Mouse (Mus musculus) spleen, embryonic (tissue): Measurements from ENCODE around the gene Cpeb4.

ENCODE experiments used
- CTCF ChIA-PET: fragments of 350-600 bp; sonication (Branson Sonifier 250); formaldehyde crosslinking; loops from one replicate; lab custom pipeline; 2022; lab: Charles Lee

Gene Cpeb4

GRCm38 (mm10) chr11:31896905-31897304 lies 24.9 kb downstream of the Cpeb4 start:
- CTCF ChIA-PET: interaction anchor here (0.5 kb wide), 1 partner anchor 34 kb away, joined by 6 read pairs; no protein-coding TSS in a partner anchor

GRCm38 (mm10) chr11:31899166-31899565 lies 27.2 kb downstream of the Cpeb4 start:
- CTCF ChIA-PET: no interaction called here

GRCm38 (mm10) chr11:31900736-31901135 lies 28.7 kb downstream of the Cpeb4 start:
- CTCF ChIA-PET: no interaction called here

GRCm38 (mm10) chr11:31902251-31903001 lies 30.4 kb downstream of the Cpeb4 start:
- CTCF ChIA-PET: no interaction called here

- CTCF ChIA-PET: no interaction called here
Measured at GRCm38 (mm10) chr11:31906499-31906898, 34.5 kb downstream of the Cpeb4 start.

- CTCF ChIA-PET: no interaction called here
Measured at GRCm38 (mm10) chr11:31907650-31908049, 35.6 kb downstream of the Cpeb4 start.

- CTCF ChIA-PET: interaction anchor here (0.6 kb wide), 2 partner anchors 203 to 719 kb away, joined by 3 read pairs; no protein-coding TSS in a partner anchor
Measured at GRCm38 (mm10) chr11:31912958-31913357, 40.9 kb downstream of the Cpeb4 start.

GRCm38 (mm10) chr11:31917769-31918168 lies 45.8 kb downstream of the Cpeb4 start:
- CTCF ChIA-PET: no interaction called here

GRCm38 (mm10) chr11:31930051-31930450 lies 58.0 kb downstream of the Cpeb4 start:
- CTCF ChIA-PET: no interaction called here

GRCm38 (mm10) chr11:31935652-31936051 lies 63.6 kb downstream of the Cpeb4 start:
- CTCF ChIA-PET: no interaction called here

- CTCF ChIA-PET: no interaction called here
Measured at GRCm38 (mm10) chr11:31936910-31937525, 65.0 kb downstream of the Cpeb4 start.

GRCm38 (mm10) chr11:31940898-31941639 lies 69.1 kb downstream of the Cpeb4 start:
- CTCF ChIA-PET: interaction anchor here (0.6 kb wide), 1 partner anchor 62 kb away, joined by 3 read pairs; no protein-coding TSS in a partner anchor

- CTCF ChIA-PET: interaction anchor here (0.6 kb wide), 1 partner anchor 61 kb away, joined by 3 read pairs; no protein-coding TSS in a partner anchor
Measured at GRCm38 (mm10) chr11:31941640-31942638, 69.9 kb downstream of the Cpeb4 start.

- CTCF ChIA-PET: interaction anchor here (0.8 kb wide), 1 partner anchor 269 kb away, joined by 3 read pairs; no protein-coding TSS in a partner anchor
Measured at GRCm38 (mm10) chr11:31945471-31945870, 73.5 kb downstream of the Cpeb4 start.

- CTCF ChIA-PET: interaction anchor here (0.6 to 1.7 kb wide), 6 partner anchors 226 to 320 kb away, joined by 3 to 6 read pairs (median 4); no protein-coding TSS in a partner anchor
Measured at GRCm38 (mm10) chr11:31948462-31949330, 76.7 kb downstream of the Cpeb4 start.

- CTCF ChIA-PET: interaction anchor here (0.6 to 1.7 kb wide), 7 partner anchors 35 to 319 kb away, joined by 3 to 6 read pairs (median 3); no protein-coding TSS in a partner anchor
Measured at GRCm38 (mm10) chr11:31949331-31949785, 77.3 kb downstream of the Cpeb4 start.

- CTCF ChIA-PET: no interaction called here
Measured at GRCm38 (mm10) chr11:31960071-31960470, 88.1 kb downstream of the Cpeb4 start.

GRCm38 (mm10) chr11:31963993-31964392 lies 92.0 kb downstream of the Cpeb4 start:
- CTCF ChIA-PET: no interaction called here
